Mouse (Mus musculus) forebrain, embryonic 12.5 days (tissue): ENCODE measurements around the gene Phf24. TPM values are rescaled to one million over a fixed set of nuclear protein-coding genes. Genes with fewer than 3 reads are reported as not detected.
"Not testable (repeated sequence)": the region's sequence is repeated elsewhere in the genome, so short reads cannot be mapped to it uniquely, and the experiment has no call there.

ENCODE experiments used
- ATAC-seq: fragments of 200-750 bp; cut with Nextera tagmentation; 2 replicates; pipeline ENCODE4 v1.8.0; 2017; ENCODE audit warnings: moderate TSS enrichment; ENCODE audit not compliant: low FRiP score
- H3K27ac ChIP-seq: fragments of 300-500 bp; sonication (generic); 2 replicates; pipeline ENCODE4 v1.5.1; 2016; ENCODE audit warnings: mild to moderate bottlenecking
- H3K27me3 ChIP-seq: fragments of 300-500 bp; sonication (generic); 2 replicates; pipeline ENCODE4 v1.6.1; 2016; ENCODE audit warnings: mild to moderate bottlenecking
- H3K36me3 ChIP-seq: fragments of 300-500 bp; sonication (generic); replicated peaks from 2 replicates; pipeline ENCODE4 v1.6.1; 2016; ENCODE audit warnings: mild to moderate bottlenecking
- H3K4me1 ChIP-seq: fragments of 300-500 bp; sonication (generic); 2 replicates; pipeline ENCODE4 v1.6.1; 2016
- H3K4me2 ChIP-seq: fragments of 300-500 bp; sonication (generic); 2 replicates; pipeline ENCODE4 v1.6.1; 2016; ENCODE audit warnings: mild to moderate bottlenecking, moderate library complexity
- H3K4me3 ChIP-seq: fragments of 300-500 bp; sonication (generic); replicated peaks from 2 replicates; pipeline ENCODE4 v1.5.1; 2016; ENCODE audit warnings: mild to moderate bottlenecking
- H3K9ac ChIP-seq: fragments of 300-500 bp; sonication (generic); 2 replicates; pipeline ENCODE4 v1.6.1; 2016; ENCODE audit warnings: mild to moderate bottlenecking
- H3K9me3 ChIP-seq: fragments of 300-500 bp; sonication (generic); 2 replicates; pipeline ENCODE4 v1.6.1; 2016
- WGBS: fragments of 180-500 bp; shearing (Covaris S2); methylation state at CpG from one replicate; pipeline ENCODE4 v1.1.7; 2016; 5-methylcytosine and 5-hydroxymethylcytosine counted together
- polyA plus RNA-seq: library from polyadenylated mRNA; unstranded; fragments of >200 nt; fragmentation: Nextera tagmentation; extraction: Ambion mirVana; gene quantifications from 2 replicates; pipeline ENCODE4 v1.2.1, GENCODE M21; 2016

The Phf24 gene
- polyA plus RNA-seq, 1 experiment from 2014 or later = 4.2 TPM

DNA sequence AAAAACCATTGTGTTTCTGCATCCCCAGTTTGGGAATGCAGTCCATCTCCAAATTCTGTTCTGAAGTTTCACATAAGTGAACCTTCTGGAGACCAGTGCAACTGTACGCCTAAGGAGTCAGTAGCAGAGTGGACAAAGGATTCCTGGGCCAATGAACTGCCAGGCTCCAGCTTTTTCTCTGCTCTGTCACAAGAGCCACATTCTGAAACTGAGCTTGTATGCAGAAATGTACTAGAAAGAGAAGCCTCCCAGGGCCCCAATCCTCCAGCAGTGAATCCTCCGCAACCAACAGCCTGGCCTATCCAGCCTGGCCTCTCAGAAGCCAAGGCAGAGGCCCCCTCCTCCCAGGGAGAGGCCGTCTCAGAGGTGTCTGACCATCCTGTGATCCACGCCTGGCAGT lies 56.5 kb downstream of the Phf24 start:
- H3K9me3 ChIP-seq = no peaks in the 10 kb centered on the region
- 84% methylated on average over 4 of the region's 4 CpGs for WGBS
- H3K9ac ChIP-seq = no peak overlapping the region
- H3K4me1 ChIP-seq = no peaks in the 10 kb centered on the region
- no peak overlapping the region for H3K4me3 ChIP-seq
- H3K27me3 ChIP-seq = no peaks in the 10 kb centered on the region
- peaks cover 12% of the 10 kb centered on the region for H3K36me3 ChIP-seq
- H3K4me2 ChIP-seq = no peak overlapping the region
- no peak overlapping the region for H3K27ac ChIP-seq
- no peak for ATAC-seq

DNA sequence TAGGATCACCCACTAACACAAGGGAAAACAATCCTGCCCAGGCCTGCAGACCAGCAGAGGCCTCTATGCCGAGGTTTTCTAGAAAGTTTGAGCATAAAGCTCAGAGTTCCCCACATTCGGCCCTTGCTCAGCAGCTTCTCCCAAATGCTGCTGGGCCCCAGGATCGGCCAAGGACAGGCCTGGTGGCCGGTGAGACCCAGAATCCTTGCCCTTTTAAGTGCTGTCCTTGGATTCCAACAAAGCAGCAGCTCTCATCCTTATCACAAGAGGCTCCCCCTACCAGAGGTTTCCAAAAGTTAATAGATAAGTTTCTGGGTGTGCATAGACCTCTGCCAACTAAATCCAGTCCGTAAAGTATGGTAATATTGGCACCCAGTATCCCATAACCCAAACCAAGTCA lies 57.4 kb downstream of the Phf24 start:
- ATAC-seq = no peak
- 91% methylated on average over 5 of the region's 5 CpGs for WGBS

DNA sequence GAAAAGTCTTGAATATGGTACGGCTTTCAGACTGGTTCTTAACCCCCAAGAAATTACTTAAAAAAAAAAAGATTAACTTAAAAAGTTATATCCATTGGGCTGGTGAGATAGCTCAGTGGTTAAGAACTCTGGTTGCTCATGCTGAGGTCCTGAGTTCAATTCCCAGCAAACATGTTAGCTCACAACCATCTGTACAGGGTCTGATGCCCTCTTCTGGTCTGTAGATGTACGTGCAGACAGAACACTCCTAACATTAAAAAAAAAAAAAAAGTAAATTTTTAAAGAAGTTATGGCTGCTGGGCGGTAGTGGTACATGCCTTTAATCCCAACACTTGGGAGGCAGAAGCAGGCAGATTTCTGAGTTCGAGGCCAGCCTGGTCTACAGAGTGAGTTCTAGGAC lies 61.6 kb downstream of the Phf24 start:
- no peak overlapping the region for H3K27ac ChIP-seq
- ATAC-seq = no peak
- no peak overlapping the region for H3K4me3 ChIP-seq
- H3K9me3 ChIP-seq = no peaks in the 10 kb centered on the region
- peaks cover 54% of the 10 kb centered on the region for H3K36me3 ChIP-seq
- H3K9ac ChIP-seq = no peak overlapping the region
- H3K27me3 ChIP-seq = no peaks in the 10 kb centered on the region
- 94% methylated on average over 4 of the region's 4 CpGs for WGBS
- no peak overlapping the region for H3K4me2 ChIP-seq
- H3K4me1 ChIP-seq = no peaks in the 10 kb centered on the region

More for the DNA sequence above, 57.4 kb downstream of the Phf24 start:
- Histone ChIP-seq H3K4me3 (no peak overlapping the region), H3K36me3 (peaks cover 22% of the 10 kb centered on the region), H3K27ac (no peak overlapping the region), H3K9me3 (no peaks in the 10 kb centered on the region), H3K27me3 (no peaks in the 10 kb centered on the region), H3K4me2 (no peak overlapping the region), H3K4me1 (no peaks in the 10 kb centered on the region), H3K9ac (no peak overlapping the region)

DNA sequence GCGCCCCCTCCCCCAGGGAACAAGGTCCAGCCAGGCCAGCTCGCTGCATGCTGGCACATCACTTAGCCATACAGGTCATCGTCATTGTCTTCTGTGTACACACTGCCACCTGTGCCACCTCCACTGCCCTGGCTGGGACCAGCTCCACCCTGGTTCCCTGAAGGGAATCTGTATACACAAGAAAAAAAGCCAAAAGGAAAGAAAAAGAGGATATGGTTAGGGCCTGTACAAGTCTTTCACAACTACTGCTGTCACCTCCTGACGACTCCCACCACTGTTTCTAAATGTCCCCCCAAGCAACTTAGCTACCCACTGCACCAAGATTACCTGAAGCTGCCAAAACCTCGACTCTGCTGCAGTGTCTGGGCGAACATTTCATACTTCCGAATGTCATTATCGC lies 64.0 kb downstream of the Phf24 start:
- WGBS = 94% methylated on average over 8 of the region's 8 CpGs
- not testable (repeated sequence) for H3K27me3 ChIP-seq, H3K9ac ChIP-seq, H3K4me3 ChIP-seq, ATAC-seq, H3K9me3 ChIP-seq, H3K4me1 ChIP-seq, H3K4me2 ChIP-seq, H3K27ac ChIP-seq
- H3K36me3 ChIP-seq = peaks cover 72% of the 10 kb centered on the region

DNA sequence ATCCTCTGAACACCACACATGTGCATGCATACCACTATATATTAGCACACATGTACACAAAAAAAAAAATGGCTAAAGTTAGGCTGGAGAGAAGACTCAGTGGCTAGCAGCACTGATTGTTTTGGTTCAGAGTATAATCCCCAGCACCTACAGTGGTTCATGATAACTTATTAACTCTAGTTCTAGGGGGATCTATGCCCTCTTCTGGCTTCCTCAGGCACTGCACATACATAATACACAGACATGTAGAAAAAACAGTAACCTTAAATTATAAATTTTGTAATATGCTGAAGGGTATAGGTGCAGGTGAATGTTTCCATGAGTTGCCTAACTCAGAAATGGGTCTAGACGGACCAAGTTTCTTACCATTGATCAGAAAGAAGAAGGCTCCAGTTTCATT lies 71.8 kb downstream of the Phf24 start:
- WGBS = 77% methylated on average over 1 of the region's 1 CpGs
- Histone ChIP-seq H3K9ac (no peak overlapping the region), H3K36me3 (peaks cover 97% of the 10 kb centered on the region), H3K27ac (no peak overlapping the region), H3K4me2 (no peak overlapping the region), H3K27me3 (no peaks in the 10 kb centered on the region), H3K9me3 (no peaks in the 10 kb centered on the region), H3K4me1 (no peaks in the 10 kb centered on the region), H3K4me3 (no peak overlapping the region)
- no peak for ATAC-seq

Other genes starting within 250 kb of the Phf24 start
- gene 4930578G10Rik, start 181.1 kb upstream of the Phf24 start, polyA plus RNA-seq = 0.59 and 0.86 TPM in 2 replicates
- not detected in 2 replicates for gene Ccl19, start 160.1 kb upstream of the Phf24 start, polyA plus RNA-seq
- not detected in 2 replicates for gene Ccl21a, start 142.7 kb upstream of the Phf24 start, polyA plus RNA-seq
- not detected in 2 replicates for gene Fam205a1, start 62.8 kb upstream of the Phf24 start, polyA plus RNA-seq
- gene Gm12394, start 59.9 kb upstream of the Phf24 start, polyA plus RNA-seq = 0.64 TPM in 1 of 2 replicates, not detected in the other
- gene Fam205c, start 42.4 kb upstream of the Phf24 start, polyA plus RNA-seq = 1.4 and 2.3 TPM in 2 replicates
- gene Dnajb5, start 33.2 kb downstream of the Phf24 start, polyA plus RNA-seq = 26.0 and 32.3 TPM in 2 replicates
- 0.85 and 1.1 TPM in 2 replicates for gene 1700022I11Rik, start 52.9 kb downstream of the Phf24 start, polyA plus RNA-seq
- gene Vcp, start 83.8 kb downstream of the Phf24 start, polyA plus RNA-seq = 640 and 653 TPM in 2 replicates
- 21.6 and 26.7 TPM in 2 replicates for gene Fancg, start 93.8 kb downstream of the Phf24 start, polyA plus RNA-seq
- 24.9 and 26.7 TPM in 2 replicates for gene Pigo, start 109.2 kb downstream of the Phf24 start, polyA plus RNA-seq
- 308 and 324 TPM in 2 replicates for gene Stoml2, start 115.0 kb downstream of the Phf24 start, polyA plus RNA-seq
- 40.3 and 40.6 TPM in 2 replicates for gene Fam214b, start 129.6 kb downstream of the Phf24 start, polyA plus RNA-seq
- 25.3 and 25.5 TPM in 2 replicates for gene Unc13b, start 142.3 kb downstream of the Phf24 start, polyA plus RNA-seq